Mouse (Mus musculus) embryonic facial prominence, embryonic 15.5 days (tissue): ENCODE measurements around the gene Ccnb1. TPM values are rescaled to one million over a fixed set of nuclear protein-coding genes. Genes with fewer than 3 reads are reported as not detected.
A peak's percentile ranks its signal among the peaks of the same experiment; 100 is the strongest.

Source experiments
- ATAC-seq: fragments of 200-750 bp; cut with Nextera tagmentation; 2 replicates; pipeline ENCODE4 v1.8.0; 2017; ENCODE audit warnings: low read depth, moderate TSS enrichment; ENCODE audit not compliant: insufficient number of reproducible peaks, low FRiP score, low TSS enrichment
- H3K27ac ChIP-seq: fragments of 300-500 bp; sonication (generic); replicated peaks from 2 replicates; pipeline ENCODE4 v1.5.1; 2015; ENCODE audit warnings: mild to moderate bottlenecking, inconsistent platforms
- H3K27me3 ChIP-seq: fragments of 300-500 bp; sonication (generic); 2 replicates; pipeline ENCODE4 v1.6.1; 2015; ENCODE audit warnings: inconsistent platforms
- H3K36me3 ChIP-seq: fragments of 300-500 bp; sonication (generic); 2 replicates; pipeline ENCODE4 v1.6.1; 2015; ENCODE audit warnings: mild to moderate bottlenecking, inconsistent platforms
- H3K4me1 ChIP-seq: fragments of 300-500 bp; sonication (generic); 2 replicates; pipeline ENCODE4 v1.6.1; 2015; ENCODE audit warnings: inconsistent platforms
- H3K4me2 ChIP-seq: fragments of 300-500 bp; sonication (generic); replicated peaks from 2 replicates; pipeline ENCODE4 v1.6.1; 2015; ENCODE audit warnings: mild to moderate bottlenecking, inconsistent platforms
- H3K4me3 ChIP-seq: fragments of 300-500 bp; sonication (generic); replicated peaks from 2 replicates; pipeline ENCODE4 v1.5.1; 2015; ENCODE audit warnings: mild to moderate bottlenecking, inconsistent platforms
- H3K9ac ChIP-seq: fragments of 300-500 bp; sonication (generic); 2 replicates; pipeline ENCODE4 v1.6.1; 2015; ENCODE audit warnings: inconsistent platforms
- H3K9me3 ChIP-seq: fragments of 300-500 bp; sonication (generic); replicated peaks from 2 replicates; pipeline ENCODE4 v1.6.1; 2016; ENCODE audit warnings: inconsistent platforms
- WGBS: fragments of 180-500 bp; shearing (Covaris S2); methylation state at CpG from one replicate; pipeline ENCODE4 v1.1.7; 2015; 5-methylcytosine and 5-hydroxymethylcytosine counted together
- polyA plus RNA-seq: library from polyadenylated mRNA; unstranded; fragments of >200 nt; fragmentation: Nextera tagmentation; extraction: Ambion mirVana; gene quantifications from 2 replicates; pipeline ENCODE4 v1.2.1, GENCODE M21; 2015

Ccnb1 gene
- polyA plus RNA-seq, 1 experiment from 2014 or later = 170 TPM

DNA sequence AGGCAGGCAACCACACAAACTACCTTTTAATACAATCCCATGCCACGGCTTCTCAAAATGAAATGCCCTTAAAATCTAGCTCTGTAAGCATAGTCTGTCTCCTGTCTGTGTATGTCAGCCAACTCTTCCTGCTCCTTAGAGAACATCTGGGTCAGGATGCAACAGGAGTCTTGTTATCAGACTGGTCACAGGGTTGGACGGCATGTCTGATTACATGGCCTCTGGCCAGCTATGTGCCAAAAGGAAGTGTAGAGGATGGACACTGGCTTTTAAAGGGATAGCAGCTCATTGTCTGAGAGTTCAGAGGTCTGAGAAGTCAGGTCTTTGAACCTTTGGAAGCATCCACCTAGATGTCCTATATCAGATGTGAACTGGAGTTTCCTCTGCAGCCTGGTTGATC lies 31.0 kb downstream of the Ccnb1 start:
- 86% methylated on average over 2 of the region's 2 CpGs for WGBS
- Histone ChIP-seq H3K4me1 (no peaks in the 10 kb centered on the region), H3K9me3 (no peaks in the 10 kb centered on the region), H3K27ac (no peak overlapping the region), H3K36me3 (peaks cover 11% of the 10 kb centered on the region; the same call in 1 of the 2 replicates), H3K4me3 (no peak overlapping the region), H3K27me3 (no peaks in the 10 kb centered on the region), H3K4me2 (no peak overlapping the region), H3K9ac (no peak overlapping the region)
- no peak for ATAC-seq

DNA sequence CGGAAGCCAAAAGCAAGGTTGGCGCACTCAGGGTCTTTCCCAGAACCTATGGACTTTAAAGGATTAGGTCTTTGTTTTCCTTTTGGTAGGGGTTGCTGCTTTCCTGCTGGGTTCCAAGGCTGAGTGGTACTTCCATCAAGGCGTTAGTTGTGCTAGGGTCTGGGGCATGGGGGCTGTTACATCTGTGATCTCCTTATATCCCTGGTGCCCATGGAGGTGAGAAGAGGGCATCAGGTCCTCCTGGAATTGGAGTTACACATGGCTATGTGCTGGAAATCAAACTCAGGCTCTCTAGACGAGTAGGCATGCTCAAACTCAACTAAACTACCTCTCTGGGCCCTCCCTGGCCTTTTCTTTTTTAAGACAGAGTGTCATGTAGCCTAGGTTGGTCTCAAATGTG lies 32.2 kb downstream of the Ccnb1 start:
- Histone ChIP-seq H3K27me3 (no peaks in the 10 kb centered on the region), H3K27ac (no peak overlapping the region), H3K9ac (no peak overlapping the region), H3K4me2 (no peak overlapping the region), H3K9me3 (no peaks in the 10 kb centered on the region), H3K4me1 (no peaks in the 10 kb centered on the region), H3K36me3 (no peaks in the 10 kb centered on the region), H3K4me3 (no peak overlapping the region)
- 63% methylated on average over 4 of the region's 4 CpGs for WGBS
- no peak for ATAC-seq

- Histone ChIP-seq H3K27ac (no peak overlapping the region), H3K36me3 (no peaks in the 10 kb centered on the region), H3K4me3 (no peak overlapping the region), H3K4me2 (no peak overlapping the region), H3K27me3 (no peaks in the 10 kb centered on the region), H3K9me3 (no peaks in the 10 kb centered on the region), H3K4me1 (no peaks in the 10 kb centered on the region), H3K9ac (no peak overlapping the region)
- no peak for ATAC-seq
- 81% methylated on average over 6 of the region's 6 CpGs for WGBS
Measured at GRCm38 (mm10) chr13:100753011-100753410, 33.4 kb downstream of the Ccnb1 start.

- Histone ChIP-seq H3K4me3 (no peak overlapping the region), H3K9ac (no peak overlapping the region), H3K4me1 (no peaks in the 10 kb centered on the region), H3K27ac (no peak overlapping the region), H3K4me2 (no peak overlapping the region), H3K27me3 (no peaks in the 10 kb centered on the region), H3K36me3 (no peaks in the 10 kb centered on the region), H3K9me3 (no peaks in the 10 kb centered on the region)
- no peak for ATAC-seq
- 86% methylated on average over 8 of the region's 8 CpGs for WGBS
Measured at GRCm38 (mm10) chr13:100752529-100752928, 33.8 kb downstream of the Ccnb1 start.

DNA sequence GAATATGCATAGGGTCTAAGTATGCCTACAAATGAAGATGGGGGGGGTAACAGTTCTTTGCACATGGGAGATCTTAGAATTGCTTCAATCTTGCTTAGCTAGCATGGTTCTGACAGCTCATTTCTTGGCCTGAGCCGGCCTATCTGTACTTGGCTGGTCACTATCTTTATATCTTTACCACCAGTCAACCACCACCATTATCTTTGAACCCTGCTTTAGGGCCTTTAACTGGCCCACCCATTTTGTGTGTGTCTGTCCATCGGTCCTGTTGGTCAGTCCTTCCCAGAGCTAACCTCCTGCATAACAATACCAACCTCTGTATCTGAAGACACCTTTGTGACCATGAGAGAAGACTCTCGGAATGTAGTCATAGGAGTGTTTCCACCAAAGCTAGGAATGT lies 35.0 kb downstream of the Ccnb1 start:
- ATAC-seq = no peak
- Histone ChIP-seq H3K4me2 (no peak overlapping the region), H3K4me1 (no peaks in the 10 kb centered on the region), H3K4me3 (no peak overlapping the region), H3K9ac (no peak overlapping the region), H3K9me3 (no peaks in the 10 kb centered on the region), H3K36me3 (no peaks in the 10 kb centered on the region), H3K27ac (no peak overlapping the region), H3K27me3 (no peaks in the 10 kb centered on the region)
- WGBS = 91% methylated on average over 3 of the region's 3 CpGs

GRCm38 (mm10) chr13:100750799-100751198 lies 35.6 kb downstream of the Ccnb1 start:
- no peak overlapping the region for H3K4me3 ChIP-seq
- no peaks in the 10 kb centered on the region for H3K9me3 ChIP-seq
- H3K4me2 ChIP-seq = no peak overlapping the region
- 71% methylated on average over 5 of the region's 5 CpGs for WGBS
- H3K4me1 ChIP-seq = no peaks in the 10 kb centered on the region
- H3K27me3 ChIP-seq = no peaks in the 10 kb centered on the region
- ATAC-seq = no peak
- no peak overlapping the region for H3K27ac ChIP-seq
- H3K9ac ChIP-seq = no peak overlapping the region
- no peaks in the 10 kb centered on the region for H3K36me3 ChIP-seq

GRCm38 (mm10) chr13:100748638-100749037 lies 37.7 kb downstream of the Ccnb1 start:
- H3K4me3 ChIP-seq = no peak overlapping the region
- no peak overlapping the region for H3K27ac ChIP-seq
- H3K9ac ChIP-seq = no peak overlapping the region
- H3K36me3 ChIP-seq = no peaks in the 10 kb centered on the region
- no peak for ATAC-seq
- no peaks in the 10 kb centered on the region for H3K27me3 ChIP-seq
- no peak overlapping the region for H3K4me2 ChIP-seq
- no peaks in the 10 kb centered on the region for H3K4me1 ChIP-seq
- 51% methylated on average over 8 of the region's 8 CpGs for WGBS
- H3K9me3 ChIP-seq = no peaks in the 10 kb centered on the region

GRCm38 (mm10) chr13:100746090-100746489 lies 40.3 kb downstream of the Ccnb1 start:
- ATAC-seq = no peak
- H3K4me3 ChIP-seq = no peak overlapping the region
- H3K9me3 ChIP-seq = no peaks in the 10 kb centered on the region
- H3K9ac ChIP-seq = no peak overlapping the region
- 0 out of 2 replicates have a peak, but pooled peaks cover 4% of the 10 kb centered on the region for H3K4me1 ChIP-seq
- no peaks in the 10 kb centered on the region for H3K36me3 ChIP-seq
- no peak overlapping the region for H3K4me2 ChIP-seq
- H3K27ac ChIP-seq = no peak overlapping the region
- WGBS = 84% methylated on average over 3 of the region's 3 CpGs
- no peaks in the 10 kb centered on the region for H3K27me3 ChIP-seq

GRCm38 (mm10) chr13:100744036-100744744 lies 42.2 kb downstream of the Ccnb1 start, which contains the start of gene Mrps36:
TSS of gene Mrps36 (minus strand) at chr13:100744659.
- H3K27me3 ChIP-seq = no peaks in the 10 kb centered on the region
- peak within 1 kb of the TSS; percentile 75 for H3K4me3 ChIP-seq
- H3K27ac ChIP-seq = peak within 1 kb of the TSS; percentile 90
- H3K4me1 ChIP-seq = 0 out of 2 replicates have a peak, but pooled peaks cover 4% of the 10 kb centered on the region
- ATAC-seq = peak; percentile 94
- H3K4me2 ChIP-seq = peak within 1 kb of the TSS; percentile 69
- H3K9me3 ChIP-seq = no peaks in the 10 kb centered on the region
- no peaks in the 10 kb centered on the region for H3K36me3 ChIP-seq
- under 1% methylated on average over 52 of the region's 52 CpGs for WGBS
- H3K9ac ChIP-seq = peak within 1 kb of the TSS; percentile 58

DNA sequence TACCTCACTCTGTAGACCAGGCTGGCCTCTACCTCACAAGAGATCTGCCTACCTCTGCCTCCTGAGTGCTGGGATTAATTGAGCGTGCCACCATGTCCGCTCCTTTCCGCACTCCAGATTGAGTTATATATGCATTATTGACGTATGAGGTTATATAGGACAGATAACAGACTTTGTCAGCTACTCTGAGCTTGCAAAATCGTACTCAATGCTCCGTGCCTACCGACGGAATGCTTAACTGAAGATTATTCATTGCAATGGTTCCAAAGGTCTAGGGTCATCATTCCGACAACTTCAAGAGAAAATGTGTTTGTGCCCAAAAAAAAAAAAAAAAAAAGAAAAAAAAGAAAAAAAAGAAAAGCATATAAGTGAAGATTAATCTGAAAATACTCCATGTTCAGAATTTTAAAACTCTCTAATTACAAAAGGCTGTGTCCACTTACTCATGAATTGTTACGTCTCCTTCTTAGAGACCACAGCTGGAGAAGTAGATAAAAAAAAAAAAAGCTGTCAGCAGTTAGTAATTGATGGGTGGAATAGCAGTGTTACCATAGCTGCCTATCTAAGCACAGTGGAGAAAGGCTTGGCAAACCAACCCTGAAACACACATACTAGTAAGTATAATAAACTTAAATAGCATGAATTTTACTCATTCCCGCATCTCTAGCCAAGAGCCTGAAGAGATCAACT lies 42.9 kb downstream of the Ccnb1 start:
- peak overlapping the region; percentile 69 for H3K4me2 ChIP-seq
- no peaks in the 10 kb centered on the region for H3K27me3 ChIP-seq
- H3K4me3 ChIP-seq = peak overlapping the region; percentile 75
- H3K36me3 ChIP-seq = 0 out of 2 replicates have a peak, but pooled peaks cover 3% of the 10 kb centered on the region
- H3K9ac ChIP-seq = peak overlapping the region; percentile 58
- WGBS = 68% methylated on average over 11 of the region's 11 CpGs
- H3K27ac ChIP-seq = peak overlapping the region; percentile 90
- no peaks in the 10 kb centered on the region for H3K9me3 ChIP-seq
- H3K4me1 ChIP-seq = 0 out of 2 replicates have a peak, but pooled peaks cover 4% of the 10 kb centered on the region
- ATAC-seq = 0 out of 2 replicates have a peak, but pooled peaks have one; percentile 6

DNA sequence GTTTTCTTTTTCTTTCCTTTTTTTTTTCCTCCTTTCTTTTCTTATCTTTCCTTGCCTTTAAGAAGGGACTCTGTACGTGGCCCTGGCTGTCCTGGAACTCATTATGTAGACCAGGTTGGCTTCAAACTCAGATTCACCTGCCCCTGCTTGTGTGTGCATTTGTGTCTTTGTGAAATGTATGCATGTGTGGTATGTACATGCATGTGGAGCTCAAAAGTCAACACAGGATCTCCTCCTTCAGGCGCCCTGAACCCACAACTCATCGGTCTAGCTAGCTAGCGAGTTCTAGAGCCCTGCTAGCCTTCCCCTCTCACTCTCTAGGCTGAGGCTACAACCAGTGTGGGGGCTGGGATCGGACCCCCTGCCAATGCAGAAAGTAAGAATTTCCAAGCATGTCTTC lies 43.5 kb downstream of the Ccnb1 start:
- H3K4me2 ChIP-seq = no peak overlapping the region
- H3K36me3 ChIP-seq = peaks cover 8% of the 10 kb centered on the region; the same call in 1 of the 2 replicates
- H3K27me3 ChIP-seq = no peaks in the 10 kb centered on the region
- no peak overlapping the region for H3K4me3 ChIP-seq
- H3K9ac ChIP-seq = no peak overlapping the region
- 93% methylated on average over 5 of the region's 5 CpGs for WGBS
- ATAC-seq = no peak
- no peaks in the 10 kb centered on the region for H3K9me3 ChIP-seq
- H3K27ac ChIP-seq = no peak overlapping the region
- 0 out of 2 replicates have a peak, but pooled peaks cover 4% of the 10 kb centered on the region for H3K4me1 ChIP-seq
